Mouse (Mus musculus) C2C12 (cell line): ENCODE measurements around the gene Atxn7l2. TPM values are rescaled to one million over a fixed set of nuclear protein-coding genes. Genes with fewer than 3 reads are reported as not detected.

ENCODE experiments used
- H3K27me3 ChIP-seq: one replicate; pipeline ENCODE4 v1.6.1; 2011; ENCODE audit not compliant: control insufficient read depth, insufficient read depth, insufficient read length
- H3K36me3 ChIP-seq: one replicate; pipeline ENCODE4 v1.6.1; 2011; ENCODE audit not compliant: control insufficient read depth, insufficient read depth
- H3K4me3 ChIP-seq: one replicate; pipeline ENCODE4 v1.5.1; 2011; ENCODE audit warnings: mild to moderate bottlenecking, control low read depth; ENCODE audit not compliant: poor library complexity, insufficient read depth, severe bottlenecking
- H3K79me2 ChIP-seq: one replicate; pipeline ENCODE4 v1.6.1; 2011; ENCODE audit not compliant: control insufficient read depth, insufficient read depth
- H3K79me3 ChIP-seq: one replicate; pipeline ENCODE4 v1.6.1; 2011; ENCODE audit warnings: low read depth, control low read depth
- H3ac ChIP-seq: one replicate; pipeline ENCODE3; 2011; ENCODE audit warnings: low read depth; ENCODE audit not compliant: control insufficient read depth, insufficient read length
- CEBPB ChIP-seq: IDR thresholded peaks from one replicate; pipeline ENCODE4 v1.6.1; 2011; ENCODE audit warnings: low read depth, mild to moderate bottlenecking, control low read depth, moderate library complexity
- CTCF ChIP-seq: IDR thresholded peaks from one replicate; pipeline ENCODE4 v1.5.1; 2011; ENCODE audit not compliant: control insufficient read depth, insufficient read depth, insufficient read length
- FOSL1 ChIP-seq: IDR thresholded peaks from one replicate; pipeline ENCODE4 v1.8.0; 2011; ENCODE audit warnings: mild to moderate bottlenecking, low read length; ENCODE audit not compliant: poor library complexity, insufficient read depth, severe bottlenecking
- MAX ChIP-seq: IDR thresholded peaks from one replicate; pipeline ENCODE4 v1.6.1; 2011; ENCODE audit warnings: mild to moderate bottlenecking, control low read depth
- MYOD1 ChIP-seq: IDR thresholded peaks from one replicate; pipeline ENCODE4 v1.6.1; 2011; ENCODE audit warnings: low read depth; ENCODE audit not compliant: control insufficient read depth, insufficient read length
- MYOG ChIP-seq: IDR thresholded peaks from one replicate; pipeline ENCODE4 v1.6.1; 2011; ENCODE audit not compliant: control insufficient read depth, insufficient read length; ENCODE audit errors: extremely low read depth
- USF1 ChIP-seq: IDR thresholded peaks from one replicate; pipeline ENCODE4 v1.6.1; 2011; ENCODE audit warnings: low read depth, mild to moderate bottlenecking, control low read depth, moderate library complexity
- polyA plus RNA-seq: library from polyadenylated mRNA; unstranded; fragments of >200 nt; fragmentation: generic; extraction: Trizol; gene quantifications from one replicate; pipeline ENCODE4 v1.2.1, GENCODE M21; 2012; ENCODE audit warnings: missing spikeins

Atxn7l2 gene
- polyA plus RNA-seq, 1 experiment = 6.8 TPM

DNA sequence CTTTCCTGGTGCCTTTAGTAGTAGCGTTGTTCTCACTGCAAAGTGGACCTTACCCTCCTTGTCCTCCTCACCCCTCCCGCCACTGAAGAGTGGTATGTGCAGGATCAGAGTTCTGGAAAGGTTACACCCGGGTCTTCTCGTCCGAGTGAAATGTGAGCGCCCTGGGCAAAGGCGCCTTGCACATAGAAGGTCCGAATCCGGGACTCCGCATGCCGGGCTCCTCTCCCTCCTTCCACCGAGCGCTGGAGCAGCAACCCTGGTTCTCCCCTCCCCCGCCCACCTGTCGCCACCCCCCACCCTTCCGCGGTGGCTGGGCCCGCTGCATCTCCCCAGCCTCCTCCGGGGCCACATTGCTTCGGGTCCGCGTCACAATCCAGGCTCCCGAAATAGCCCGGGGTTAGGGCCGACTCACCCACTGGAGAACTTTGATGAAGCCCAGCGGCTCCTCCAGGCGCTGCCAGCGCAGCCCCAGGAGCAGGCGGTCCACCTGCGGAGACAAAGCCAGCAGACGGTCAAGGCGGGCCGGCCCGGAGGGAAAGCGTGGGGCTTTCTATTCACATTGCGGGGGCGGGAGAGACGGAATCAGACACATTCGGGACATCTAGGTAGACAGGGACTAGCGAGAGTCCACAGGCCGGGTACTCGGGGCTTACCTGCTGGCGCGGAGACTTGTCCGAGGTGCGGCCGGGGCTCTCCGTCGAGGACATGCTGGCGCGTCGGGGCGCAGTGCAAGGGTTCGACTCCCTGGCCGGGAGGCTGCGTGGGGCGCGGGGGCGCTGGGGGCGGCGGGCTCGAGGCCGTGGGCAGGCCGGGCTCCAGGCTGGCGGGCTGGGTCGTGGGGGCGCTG is 15.2 kb upstream of the Atxn7l2 start:
- no peak overlapping the region for H3K4me3 ChIP-seq

DNA sequence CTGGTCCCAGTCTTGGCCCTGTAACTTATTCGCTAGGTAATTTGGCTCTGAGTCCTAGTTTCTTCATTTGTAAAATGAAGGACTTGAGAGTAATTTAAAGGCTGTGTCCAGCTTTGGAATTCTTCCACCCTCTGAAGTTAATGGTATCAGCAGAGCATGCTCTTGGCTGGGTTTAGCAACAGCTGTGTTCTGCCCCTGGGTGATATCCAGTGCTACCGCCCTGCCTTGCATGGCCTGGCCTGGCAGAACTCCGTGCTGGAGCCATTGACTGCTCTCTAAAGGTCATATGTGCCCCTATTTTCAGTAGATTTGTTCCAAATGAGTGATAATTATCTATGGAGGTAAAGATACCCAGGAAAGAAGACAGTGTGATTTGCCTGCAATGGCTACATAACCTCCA is 9.9 kb upstream of the Atxn7l2 start:
- no peak overlapping the region for H3K4me3 ChIP-seq
- H3K79me2 ChIP-seq = no peaks in the 10 kb centered on the region
- no peaks in the 10 kb centered on the region for H3K79me3 ChIP-seq
- H3K36me3 ChIP-seq = no peaks in the 10 kb centered on the region
- no peak overlapping the region for H3ac ChIP-seq
- TF ChIP-seq MYOG = no peak
- no peak for TF ChIP-seq USF1
- TF ChIP-seq MYOD1 = no peak
- no peak for TF ChIP-seq FOSL1
- TF ChIP-seq CTCF = no peak
- no peak for TF ChIP-seq MAX
- TF ChIP-seq CEBPB = no peak
- peaks cover 70% of the 10 kb centered on the region for H3K27me3 ChIP-seq

More for the DNA sequence above, 15.2 kb upstream of the Atxn7l2 start:
- no peaks in the 10 kb centered on the region for H3K79me2 ChIP-seq
- H3K36me3 ChIP-seq = no peaks in the 10 kb centered on the region
- no peaks in the 10 kb centered on the region for H3K79me3 ChIP-seq
- TF ChIP-seq CTCF = no peak
- TF ChIP-seq FOSL1 = no peak
- TF ChIP-seq MYOG = no peak
- no peak for TF ChIP-seq USF1
- no peak for TF ChIP-seq CEBPB
- no peak for TF ChIP-seq MYOD1
- TF ChIP-seq MAX = no peak
- H3K27me3 ChIP-seq = peaks cover 47% of the 10 kb centered on the region
- H3ac ChIP-seq = no peak overlapping the region

DNA sequence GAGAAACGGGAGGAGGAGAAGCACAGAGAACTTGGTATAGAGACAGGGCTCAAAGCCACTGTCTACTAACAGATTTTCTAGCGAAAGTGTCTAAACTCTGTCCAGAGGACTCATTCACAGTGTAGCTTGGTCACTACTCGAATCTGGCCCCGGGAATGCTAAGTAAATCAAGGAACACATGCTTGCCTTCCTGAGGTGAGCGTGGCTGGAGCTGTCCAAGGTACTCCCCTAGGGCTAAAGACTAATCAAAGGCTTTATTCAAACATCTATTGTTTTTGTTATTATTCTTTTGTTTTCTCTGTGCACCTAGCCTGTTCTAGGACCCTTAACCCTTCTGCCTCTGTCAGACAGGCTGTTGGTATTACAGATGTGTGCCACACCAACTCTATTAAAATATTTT is 4.0 kb upstream of the Atxn7l2 start:
- no peak for TF ChIP-seq CTCF
- TF ChIP-seq USF1 = no peak
- no peak for TF ChIP-seq MYOD1
- no peak for TF ChIP-seq CEBPB
- peak; percentile 70 for TF ChIP-seq MAX
- no peak for TF ChIP-seq FOSL1
- TF ChIP-seq MYOG = no peak
- no peak overlapping the region for H3K4me3 ChIP-seq
- H3K79me2 ChIP-seq = peaks cover 3% of the 10 kb centered on the region
- peaks cover 1% of the 10 kb centered on the region for H3K79me3 ChIP-seq
- H3ac ChIP-seq = no peak overlapping the region
- peaks cover 43% of the 10 kb centered on the region for H3K27me3 ChIP-seq
- no peaks in the 10 kb centered on the region for H3K36me3 ChIP-seq

DNA sequence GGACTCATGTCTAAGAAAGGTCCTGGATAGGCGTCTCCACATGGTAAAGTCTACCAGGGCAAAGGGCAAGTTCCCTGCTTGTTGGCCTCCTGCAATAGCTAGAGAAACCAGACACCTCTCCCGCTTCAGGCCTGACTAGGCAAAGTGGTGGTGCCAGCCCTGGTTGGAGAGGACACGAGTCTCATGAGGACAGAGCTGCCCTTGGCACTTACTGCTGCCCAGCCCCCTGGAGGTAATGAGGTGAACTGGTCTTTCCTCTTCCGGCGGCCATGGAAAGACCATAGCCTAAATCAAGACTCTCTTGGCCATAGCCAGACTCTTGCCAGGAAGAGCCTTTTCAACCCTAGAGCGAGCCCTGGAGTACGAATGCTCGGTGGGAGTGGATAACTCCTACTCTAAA is 1.7 kb upstream of the Atxn7l2 start:
- peaks cover 6% of the 10 kb centered on the region for H3K79me3 ChIP-seq
- peaks cover 23% of the 10 kb centered on the region for H3K79me2 ChIP-seq
- H3K4me3 ChIP-seq = no peak overlapping the region
- TF ChIP-seq FOSL1 (no peak), MYOG (no peak), CEBPB (no peak), MYOD1 (no peak), MAX (no peak), CTCF (no peak), USF1 (no peak)
- no peaks in the 10 kb centered on the region for H3K36me3 ChIP-seq
- peaks cover 21% of the 10 kb centered on the region for H3K27me3 ChIP-seq
- no peak overlapping the region for H3ac ChIP-seq

DNA sequence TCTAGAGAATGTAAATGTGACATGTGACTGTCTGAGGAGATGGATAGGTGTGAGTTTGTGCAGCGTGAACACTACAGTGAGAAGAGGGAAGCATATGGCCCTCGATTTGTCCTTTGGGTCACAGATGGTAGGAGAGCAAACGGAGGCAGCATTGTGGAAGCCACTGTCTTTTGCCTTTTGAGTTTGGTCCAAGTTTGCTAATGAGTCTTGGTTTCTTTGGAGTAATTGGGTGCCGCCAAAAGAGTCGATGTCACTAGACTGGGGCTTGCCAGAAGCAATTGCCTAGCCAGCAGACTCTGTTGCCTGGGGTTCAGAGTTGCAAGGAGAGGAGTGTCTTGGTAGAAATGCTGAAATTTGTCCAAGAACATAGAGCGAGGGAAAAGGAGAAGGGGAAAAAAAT is 1.1 kb upstream of the Atxn7l2 start:
- no peak overlapping the region for H3K4me3 ChIP-seq
- TF ChIP-seq CEBPB (no peak), MYOD1 (no peak), FOSL1 (no peak), MAX (no peak), CTCF (no peak), USF1 (no peak), MYOG (no peak)

More for the DNA sequence above, 1.1 kb upstream of the Atxn7l2 start:
- peaks cover 6% of the 10 kb centered on the region for H3K79me3 ChIP-seq
- peaks cover 18% of the 10 kb centered on the region for H3K27me3 ChIP-seq
- H3ac ChIP-seq = no peak overlapping the region
- peaks cover 2% of the 10 kb centered on the region for H3K36me3 ChIP-seq
- peaks cover 23% of the 10 kb centered on the region for H3K79me2 ChIP-seq
